Mouse (Mus musculus): Measurements from ENCODE around the gene Brd1. TPM values are rescaled to one million over a fixed set of nuclear protein-coding genes. Genes with fewer than 3 reads are reported as not detected.
"Not testable (repeated sequence)": the region's sequence is repeated elsewhere in the genome, so short reads cannot be mapped to it uniquely, and the experiment has no call there.

The Brd1 gene
- polyA plus RNA-seq, 1 experiment from 2014 or later = 27.3 TPM

- H3K27me3 ChIP-seq (replicated peaks; ENCODE audit: control insufficient read depth, insufficient read depth, low read length) = no peaks in the 10 kb centered on the region
- ATAC-seq = no peak
- peaks cover 27% of the 10 kb centered on the region for H3K36me3 ChIP-seq (ENCODE audit: control insufficient read depth, insufficient read depth)
- H3K4me2 ChIP-seq (ENCODE audit: low read length) = no peak overlapping the region
- no peaks in the 10 kb centered on the region for H3K9me3 ChIP-seq (ENCODE audit: control insufficient read depth, low read length)
- H3K4me1 ChIP-seq (replicated peaks; ENCODE audit: control insufficient read depth, insufficient read depth, low read length) = no peaks in the 10 kb centered on the region
- H3K9ac ChIP-seq (replicated peaks; ENCODE audit: low read depth, low read length) = no peak overlapping the region
- H3K27ac ChIP-seq (ENCODE audit: low read length) = no peak overlapping the region
- no peak overlapping the region for H3K4me3 ChIP-seq (replicated peaks; ENCODE audit: low read length)
Measured at GRCm38 (mm10) chr15:88716350-88716749, 17.7 kb downstream of the Brd1 start.

- no peaks in the 10 kb centered on the region for H3K27me3 ChIP-seq (replicated peaks; ENCODE audit: control insufficient read depth, insufficient read depth, low read length)
- no peak overlapping the region for H3K4me3 ChIP-seq (replicated peaks; ENCODE audit: low read length)
- H3K4me2 ChIP-seq (ENCODE audit: low read length) = no peak overlapping the region
- H3K9ac ChIP-seq (replicated peaks; ENCODE audit: low read depth, low read length) = no peak overlapping the region
- no peak for ATAC-seq
- WGBS = 72% methylated on average over 6 of the region's 6 CpGs
- no peak overlapping the region for H3K27ac ChIP-seq (ENCODE audit: low read length)
- no peaks in the 10 kb centered on the region for H3K4me1 ChIP-seq (replicated peaks; ENCODE audit: control insufficient read depth, insufficient read depth, low read length)
- H3K36me3 ChIP-seq (ENCODE audit: control insufficient read depth, insufficient read depth) = peaks cover 40% of the 10 kb centered on the region
- no peaks in the 10 kb centered on the region for H3K9me3 ChIP-seq (ENCODE audit: control insufficient read depth, low read length)
Measured at GRCm38 (mm10) chr15:88714021-88714589, 19.9 kb downstream of the Brd1 start.

GRCm38 (mm10) chr15:88712501-88712900 is 21.5 kb downstream of the Brd1 start:
- Histone ChIP-seq H3K4me1 (replicated peaks; ENCODE audit: control insufficient read depth, insufficient read depth, low read length) (no peaks in the 10 kb centered on the region), H3K27me3 (replicated peaks; ENCODE audit: control insufficient read depth, insufficient read depth, low read length) (no peaks in the 10 kb centered on the region), H3K9me3 (ENCODE audit: control insufficient read depth, low read length) (no peaks in the 10 kb centered on the region), H3K4me2 (ENCODE audit: low read length) (no peak overlapping the region), H3K4me3 (replicated peaks; ENCODE audit: low read length) (no peak overlapping the region), H3K9ac (replicated peaks; ENCODE audit: low read depth, low read length) (no peak overlapping the region), H3K36me3 (ENCODE audit: control insufficient read depth, insufficient read depth) (peaks cover 46% of the 10 kb centered on the region), H3K27ac (ENCODE audit: low read length) (no peak overlapping the region)
- no peak for ATAC-seq
- WGBS = 96% methylated on average over 15 of the region's 15 CpGs

- Histone ChIP-seq H3K4me2 (ENCODE audit: low read length) (no peak overlapping the region), H3K36me3 (ENCODE audit: control insufficient read depth, insufficient read depth) (peaks cover 55% of the 10 kb centered on the region), H3K27ac (ENCODE audit: low read length) (no peak overlapping the region), H3K4me3 (replicated peaks; ENCODE audit: low read length) (no peak overlapping the region), H3K9me3 (ENCODE audit: control insufficient read depth, low read length) (no peaks in the 10 kb centered on the region), H3K9ac (replicated peaks; ENCODE audit: low read depth, low read length) (no peak overlapping the region), H3K27me3 (replicated peaks; ENCODE audit: control insufficient read depth, insufficient read depth, low read length) (no peaks in the 10 kb centered on the region), H3K4me1 (replicated peaks; ENCODE audit: control insufficient read depth, insufficient read depth, low read length) (no peaks in the 10 kb centered on the region)
- no peak for ATAC-seq
- 93% methylated on average over 5 of the region's 5 CpGs for WGBS
Measured at GRCm38 (mm10) chr15:88709878-88710277, 24.2 kb downstream of the Brd1 start.

- H3K9me3 ChIP-seq (ENCODE audit: control insufficient read depth, low read length) = no peaks in the 10 kb centered on the region
- H3K4me1 ChIP-seq (replicated peaks; ENCODE audit: control insufficient read depth, insufficient read depth, low read length) = no peaks in the 10 kb centered on the region
- no peak overlapping the region for H3K4me2 ChIP-seq (ENCODE audit: low read length)
- no peak for ATAC-seq
- WGBS = 77% methylated on average over 13 of the region's 13 CpGs
- H3K9ac ChIP-seq (replicated peaks; ENCODE audit: low read depth, low read length) = no peak overlapping the region
- H3K27ac ChIP-seq (ENCODE audit: low read length) = no peak overlapping the region
- no peaks in the 10 kb centered on the region for H3K27me3 ChIP-seq (replicated peaks; ENCODE audit: control insufficient read depth, insufficient read depth, low read length)
- H3K36me3 ChIP-seq (ENCODE audit: control insufficient read depth, insufficient read depth) = peaks cover 59% of the 10 kb centered on the region
- H3K4me3 ChIP-seq (replicated peaks; ENCODE audit: low read length) = no peak overlapping the region
Measured at GRCm38 (mm10) chr15:88708657-88709511, 25.1 kb downstream of the Brd1 start.

- H3K9me3 ChIP-seq (ENCODE audit: control insufficient read depth, low read length) = no peaks in the 10 kb centered on the region
- no peak overlapping the region for H3K4me3 ChIP-seq (replicated peaks; ENCODE audit: low read length)
- no peak overlapping the region for H3K27ac ChIP-seq (ENCODE audit: low read length)
- no peaks in the 10 kb centered on the region for H3K4me1 ChIP-seq (replicated peaks; ENCODE audit: control insufficient read depth, insufficient read depth, low read length)
- H3K4me2 ChIP-seq (ENCODE audit: low read length) = no peak overlapping the region
- H3K27me3 ChIP-seq (replicated peaks; ENCODE audit: control insufficient read depth, insufficient read depth, low read length) = no peaks in the 10 kb centered on the region
- WGBS = 91% methylated on average over 5 of the region's 5 CpGs
- no peak overlapping the region for H3K9ac ChIP-seq (replicated peaks; ENCODE audit: low read depth, low read length)
- no peak for ATAC-seq
- H3K36me3 ChIP-seq (ENCODE audit: control insufficient read depth, insufficient read depth) = peaks cover 59% of the 10 kb centered on the region
Measured at GRCm38 (mm10) chr15:88708204-88708603, 25.8 kb downstream of the Brd1 start.

GRCm38 (mm10) chr15:88706987-88707386 is 27.0 kb downstream of the Brd1 start:
- WGBS = 78% methylated on average over 13 of the region's 13 CpGs

GRCm38 (mm10) chr15:88706320-88706719 is 27.7 kb downstream of the Brd1 start:
- ATAC-seq = no peak
- H3K9ac ChIP-seq (replicated peaks; ENCODE audit: low read depth, low read length) = no peak overlapping the region
- H3K9me3 ChIP-seq (ENCODE audit: control insufficient read depth, low read length) = no peaks in the 10 kb centered on the region
- WGBS = 91% methylated on average over 6 of the region's 6 CpGs
- no peak overlapping the region for H3K4me2 ChIP-seq (ENCODE audit: low read length)
- H3K36me3 ChIP-seq (ENCODE audit: control insufficient read depth, insufficient read depth) = peaks cover 42% of the 10 kb centered on the region
- no peak overlapping the region for H3K27ac ChIP-seq (ENCODE audit: low read length)
- no peaks in the 10 kb centered on the region for H3K4me1 ChIP-seq (replicated peaks; ENCODE audit: control insufficient read depth, insufficient read depth, low read length)
- no peaks in the 10 kb centered on the region for H3K27me3 ChIP-seq (replicated peaks; ENCODE audit: control insufficient read depth, insufficient read depth, low read length)
- no peak overlapping the region for H3K4me3 ChIP-seq (replicated peaks; ENCODE audit: low read length)

More at GRCm38 (mm10) chr15:88706987-88707386, 27.0 kb downstream of the Brd1 start:
- H3K27me3 ChIP-seq (replicated peaks; ENCODE audit: control insufficient read depth, insufficient read depth, low read length); H3K27ac ChIP-seq (ENCODE audit: low read length); H3K9ac ChIP-seq (replicated peaks; ENCODE audit: low read depth, low read length); H3K4me2 ChIP-seq (ENCODE audit: low read length); H3K4me3 ChIP-seq (replicated peaks; ENCODE audit: low read length); ATAC-seq; H3K4me1 ChIP-seq (replicated peaks; ENCODE audit: control insufficient read depth, insufficient read depth, low read length); H3K9me3 ChIP-seq (ENCODE audit: control insufficient read depth, low read length): not testable (repeated sequence)
- peaks cover 47% of the 10 kb centered on the region for H3K36me3 ChIP-seq (ENCODE audit: control insufficient read depth, insufficient read depth)

GRCm38 (mm10) chr15:88704284-88704683 is 29.7 kb downstream of the Brd1 start:
- WGBS = 50% methylated on average over 1 of the region's 1 CpGs
- no peak for ATAC-seq
- H3K9me3 ChIP-seq (ENCODE audit: control insufficient read depth, low read length) = no peaks in the 10 kb centered on the region
- H3K27me3 ChIP-seq (replicated peaks; ENCODE audit: control insufficient read depth, insufficient read depth, low read length) = no peaks in the 10 kb centered on the region
- H3K4me1 ChIP-seq (replicated peaks; ENCODE audit: control insufficient read depth, insufficient read depth, low read length) = peaks cover 6% of the 10 kb centered on the region
- H3K9ac ChIP-seq (replicated peaks; ENCODE audit: low read depth, low read length) = no peak overlapping the region
- peaks cover 43% of the 10 kb centered on the region for H3K36me3 ChIP-seq (ENCODE audit: control insufficient read depth, insufficient read depth)
- H3K4me3 ChIP-seq (replicated peaks; ENCODE audit: low read length) = no peak overlapping the region
- H3K27ac ChIP-seq (ENCODE audit: low read length) = no peak overlapping the region
- no peak overlapping the region for H3K4me2 ChIP-seq (ENCODE audit: low read length)

Measured in forebrain, embryonic 16.5 days (tissue).